ENCODE assay signal across 14 mouse cellular contexts in the genomic region with DNA sequence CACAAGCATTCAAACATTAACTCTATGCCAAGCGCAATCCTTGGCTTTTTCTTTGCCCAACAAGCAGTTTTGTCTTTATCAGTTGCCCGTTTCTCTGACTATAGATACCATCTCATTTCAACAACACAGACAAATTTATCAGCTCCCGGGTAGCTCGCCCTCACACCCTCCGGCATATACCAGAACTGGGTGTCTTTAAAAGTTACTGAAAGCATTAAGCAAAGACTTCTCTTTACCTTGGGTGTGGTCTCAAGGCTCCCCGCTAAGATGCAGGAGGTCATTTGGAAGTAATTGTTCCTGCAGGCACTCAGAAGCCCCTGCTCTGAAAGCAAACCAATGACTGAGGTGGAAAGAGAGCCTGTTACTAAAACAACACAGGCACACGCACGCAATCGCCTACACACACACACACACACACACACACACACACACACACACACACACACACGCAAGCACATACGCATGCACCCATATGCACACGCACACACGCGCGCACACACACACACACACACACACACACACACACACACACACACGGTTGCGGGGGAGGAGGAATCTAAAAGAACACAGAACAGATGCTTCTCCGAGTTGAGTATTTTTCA.
DNase-seq lines count a peak whose midpoint lies in the region; ATAC-seq lines count a peak whose summit lies in the region.
"Had no signal": no experiment of that assay in that cellular context is flagged by ENCODE, and none has a peak within 500 bp of the region (broad histone marks: within the 10 kb centered on the region; RNA-seq: fewer than 3 reads in every experiment).

No protein-coding gene starts in this region.

- DNase-seq in forebrain, embryonic 10.5 days (ENCODE audit: extremely low spot score, low spot score), result no peak
- peak; percentile 29 to 45 for DNase-seq in layer of hippocampus, postnatal 25 days (ENCODE audit: extremely low spot score in 1 of 2, low spot score in 1 of 2)
- DNase-seq in right cerebral cortex, adult 2 months (ENCODE audit: low spot score in 2 of 2), result peak; percentile 55 to 65
- DNase-seq in liver, result no peak
- DNase-seq in thymus, postnatal 0 days (ENCODE audit: low spot score), result no peak
- DNase-seq in kidney, postnatal 36 days, result no peak
- DNase-seq: embryo, embryonic 11 days; kidney, adult 8-10 months; lung, postnatal 4 days had no signal

- peak; percentile 76 for ATAC-seq in forebrain, embryonic 13.5 days
- peak; percentile 56; the same call in 1 of the 2 replicates for ATAC-seq in forebrain, embryonic 16.5 days
- ATAC-seq: midbrain, embryonic 15.5 days had no signal

- no peaks in the 10 kb centered on the region for H3K36me3 ChIP-seq in forebrain, embryonic 13.5 days (ENCODE audit: poor library complexity, severe bottlenecking)
- H3K36me3 ChIP-seq in forebrain, embryonic 10.5 days (replicated peaks), result no peaks in the 10 kb centered on the region
- H3K36me3 ChIP-seq in forebrain, embryonic 16.5 days (ENCODE audit: control insufficient read depth, insufficient read depth), result no peaks in the 10 kb centered on the region
- H3K36me3 ChIP-seq: hindbrain, embryonic 15.5 days; midbrain, embryonic 15.5 days; neural tube, embryonic 13.5 days had no signal

- no peaks in the 10 kb centered on the region for H3K27me3 ChIP-seq in forebrain, embryonic 13.5 days
- H3K27me3 ChIP-seq in forebrain, embryonic 10.5 days (ENCODE audit: poor library complexity, severe bottlenecking), result no peaks in the 10 kb centered on the region
- no peaks in the 10 kb centered on the region for H3K27me3 ChIP-seq in forebrain, embryonic 16.5 days (replicated peaks; ENCODE audit: control insufficient read depth, insufficient read depth, low read length)
- H3K27me3 ChIP-seq: hindbrain, embryonic 15.5 days; midbrain, embryonic 15.5 days; neural tube, embryonic 13.5 days had no signal

- no peak overlapping the region for H3K4me2 ChIP-seq in forebrain, embryonic 13.5 days
- H3K4me2 ChIP-seq in forebrain, embryonic 16.5 days (ENCODE audit: low read length), result peak overlapping the region; percentile 37
- H3K4me2 ChIP-seq: hindbrain, embryonic 15.5 days; midbrain, embryonic 15.5 days; neural tube, embryonic 13.5 days had no signal

- no peaks in the 10 kb centered on the region for H3K4me1 ChIP-seq in forebrain, embryonic 13.5 days
- peaks cover 4% of the 10 kb centered on the region; the same call in 1 of the 2 replicates for H3K4me1 ChIP-seq in forebrain, embryonic 10.5 days
- peaks cover 10% of the 10 kb centered on the region for H3K4me1 ChIP-seq in forebrain, embryonic 16.5 days (replicated peaks; ENCODE audit: control insufficient read depth, insufficient read depth, low read length)
- H3K4me1 ChIP-seq: hindbrain, embryonic 15.5 days; midbrain, embryonic 15.5 days; neural tube, embryonic 13.5 days had no signal

- no peak overlapping the region for H3K27ac ChIP-seq in forebrain, embryonic 13.5 days
- no peak overlapping the region for H3K27ac ChIP-seq in forebrain, embryonic 10.5 days
- H3K27ac ChIP-seq in forebrain, embryonic 16.5 days (ENCODE audit: low read length), result peak overlapping the region; percentile 61
- H3K27ac ChIP-seq: hindbrain, embryonic 15.5 days; midbrain, embryonic 15.5 days; neural tube, embryonic 13.5 days had no signal

- 75% methylated on average over 12 of the region's 18 CpGs for WGBS in forebrain, embryonic 13.5 days
- WGBS in forebrain, embryonic 10.5 days, result 91% methylated on average over 18 of the region's 18 CpGs
- 68% methylated on average over 18 of the region's 18 CpGs for WGBS in forebrain, embryonic 16.5 days

- H3K9me3 ChIP-seq in forebrain, embryonic 13.5 days (replicated peaks), result no peaks in the 10 kb centered on the region
- H3K9me3 ChIP-seq in forebrain, embryonic 10.5 days, result no peaks in the 10 kb centered on the region; the same call in 1 of the 2 replicates
- no peaks in the 10 kb centered on the region for H3K9me3 ChIP-seq in forebrain, embryonic 16.5 days (ENCODE audit: control insufficient read depth, low read length)
- H3K9me3 ChIP-seq: hindbrain, embryonic 15.5 days; midbrain, embryonic 15.5 days; neural tube, embryonic 13.5 days had no signal

- no peak overlapping the region for H3K9ac ChIP-seq in forebrain, embryonic 13.5 days
- H3K9ac ChIP-seq in forebrain, embryonic 16.5 days (replicated peaks; ENCODE audit: low read depth, low read length), result no peak overlapping the region; the same call in 1 of the 2 replicates
- H3K9ac ChIP-seq: hindbrain, embryonic 15.5 days; midbrain, embryonic 15.5 days; neural tube, embryonic 13.5 days had no signal

- H3K4me3 ChIP-seq in forebrain, embryonic 13.5 days, result no peak overlapping the region
- H3K4me3 ChIP-seq in forebrain, embryonic 10.5 days, result no peak overlapping the region
- H3K4me3 ChIP-seq in forebrain, embryonic 16.5 days (replicated peaks; ENCODE audit: low read length), result peak overlapping the region; percentile 17
- H3K4me3 ChIP-seq: hindbrain, embryonic 15.5 days; midbrain, embryonic 15.5 days; neural tube, embryonic 13.5 days had no signal

Comparison
In these comparisons a context has a peak if more than half of its experiments do, and no peak if none do; other contexts are left out.
1. DNase-seq: peak in layer of hippocampus, postnatal 25 days (2 of 2) and right cerebral cortex, adult 2 months (2 of 2); none in forebrain, embryonic 10.5 days (single experiment), liver (single experiment), thymus, postnatal 0 days (single experiment) and kidney, postnatal 36 days (0 of 2).